Mouse (Mus musculus): ENCODE measurements at regions not wholly inside any gene's neighbourhood (a gene's known extent, or its start where the extent isn't known, plus 50 kb on each side); places are given as distances from the start of the nearest gene placed in this dataset.
"Not testable (repeated sequence)": the region's sequence is repeated elsewhere in the genome, so short reads cannot be mapped to it uniquely, and the experiment has no call there.

- DNase-seq (ENCODE audit: low read depth, low spot score), result not testable (repeated sequence)
Measured at GRCm38 (mm10) chr17:10150403-10150689, 169.3 kb downstream of the Qk start.

- DNase-seq (ENCODE audit: low read depth, low spot score), result no peak
Measured at GRCm38 (mm10) chr17:10149682-10150402, 169.8 kb downstream of the Qk start.

- DNase-seq (ENCODE audit: low read depth, low spot score), result no peak
Measured at GRCm38 (mm10) chr17:10147106-10147505, 172.5 kb downstream of the Qk start.

DNA sequence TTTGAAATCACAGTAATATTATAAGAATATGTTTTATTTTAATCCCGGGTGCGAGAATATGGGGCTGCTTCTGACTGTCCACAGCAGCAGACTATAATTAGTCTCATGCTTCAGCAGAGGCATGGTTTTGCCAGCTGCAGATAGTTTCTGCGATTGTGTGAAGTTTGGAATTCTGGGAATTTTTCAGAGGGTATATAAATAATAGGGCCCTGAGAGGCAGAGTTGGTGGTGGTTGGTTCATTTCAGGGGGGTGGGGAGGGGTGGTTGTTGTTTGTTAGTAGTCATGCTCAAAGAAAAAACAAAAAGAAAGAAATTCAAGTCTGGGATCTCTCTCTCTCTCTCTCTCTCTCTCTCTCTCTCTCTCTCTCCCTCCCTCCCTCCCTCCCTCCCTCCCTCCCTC is 173.1 kb downstream of the Qk start:
- no peak for DNase-seq (ENCODE audit: low read depth, low spot score)

DNA sequence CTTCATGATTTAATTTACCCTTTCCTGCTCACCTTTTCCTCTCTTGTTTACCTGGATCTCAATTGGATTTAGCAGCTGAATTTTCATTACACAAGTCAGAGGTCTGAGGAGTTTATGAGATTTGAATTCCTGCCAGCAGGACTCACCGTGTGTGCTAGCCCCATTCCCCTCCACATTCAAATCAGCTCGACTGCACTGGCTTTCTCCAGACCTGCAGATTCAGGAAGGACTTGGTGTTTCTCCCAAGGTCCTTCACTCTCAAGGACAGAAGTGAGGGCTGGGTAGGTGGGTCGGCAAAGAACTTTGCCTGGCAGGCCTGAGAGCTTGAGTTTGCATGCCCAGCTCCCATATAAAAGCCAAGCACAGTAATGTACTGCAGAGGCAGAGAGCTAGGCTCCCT is 180.8 kb downstream of the Qk start:
- no peak for DNase-seq (ENCODE audit: low read depth, low spot score)

- no peak for DNase-seq (ENCODE audit: low read depth, low spot score)
Measured at GRCm38 (mm10) chr17:10138374-10138773, 181.3 kb downstream of the Qk start.

DNA sequence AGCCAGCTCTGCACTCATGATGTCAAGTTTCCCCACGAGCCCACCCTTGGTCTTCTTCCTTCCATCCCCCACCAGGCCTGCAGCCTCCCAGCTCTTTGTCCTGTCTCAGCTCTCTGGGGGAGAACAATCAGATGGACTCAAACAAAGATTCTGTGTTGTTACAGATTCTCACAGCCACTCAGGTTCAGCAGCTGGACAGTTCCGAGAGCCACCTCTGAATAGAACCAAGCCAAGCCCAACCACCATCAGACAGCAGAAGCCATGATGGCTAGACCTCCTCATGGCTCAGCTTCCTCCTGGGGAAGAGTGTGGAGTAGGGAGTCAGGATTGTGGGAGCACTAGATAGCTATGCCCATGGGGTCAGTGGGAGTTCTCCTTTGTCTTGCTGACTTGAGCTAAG is 184.5 kb downstream of the Qk start:
- DNase-seq (ENCODE audit: low read depth, low spot score), result no peak

GRCm38 (mm10) chr17:10128591-10128990 is 191.1 kb downstream of the Qk start:
- no peak for DNase-seq (ENCODE audit: low read depth, low spot score)

DNA sequence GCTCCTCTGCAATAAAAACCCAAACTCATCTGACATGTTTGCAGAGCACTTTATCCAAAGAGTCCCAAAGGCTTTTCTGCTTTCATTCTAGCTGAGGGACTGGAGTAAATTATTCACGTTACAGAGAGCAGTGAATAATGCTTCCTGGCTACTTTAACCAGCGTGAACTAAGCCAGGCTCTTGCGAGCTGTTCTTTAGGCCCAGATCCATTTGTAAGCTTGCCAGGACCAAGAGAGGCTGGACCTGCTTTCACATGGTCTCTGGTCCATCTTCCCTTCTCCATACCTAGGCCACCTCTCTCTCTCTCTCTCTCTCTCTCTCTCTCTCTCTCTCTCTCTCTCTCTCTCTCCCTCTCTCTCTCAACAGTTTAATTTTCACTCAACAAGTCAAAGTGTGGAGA is 197.2 kb downstream of the Qk start:
- no peak for DNase-seq (ENCODE audit: low read depth, low spot score)

- no peak for DNase-seq (ENCODE audit: low read depth, low spot score)
Measured at GRCm38 (mm10) chr17:10112118-10112517, 207.5 kb downstream of the Qk start.

DNA sequence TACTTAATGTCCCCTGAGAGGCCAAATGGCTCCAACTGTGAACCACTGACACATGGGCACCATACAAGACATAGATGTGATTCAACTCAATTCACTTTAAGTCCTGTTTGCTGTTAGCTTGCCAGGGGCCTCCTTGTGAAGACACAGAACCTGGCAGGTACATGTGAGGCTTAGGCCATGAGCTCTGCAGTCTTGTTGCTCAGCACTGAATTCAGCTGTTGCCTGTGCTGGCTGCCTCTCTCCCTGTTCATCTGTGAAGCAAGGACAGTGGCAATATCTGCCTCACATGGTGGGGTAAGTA is 209.3 kb downstream of the Qk start:
- no peak for DNase-seq (ENCODE audit: low read depth, low spot score)

DNA sequence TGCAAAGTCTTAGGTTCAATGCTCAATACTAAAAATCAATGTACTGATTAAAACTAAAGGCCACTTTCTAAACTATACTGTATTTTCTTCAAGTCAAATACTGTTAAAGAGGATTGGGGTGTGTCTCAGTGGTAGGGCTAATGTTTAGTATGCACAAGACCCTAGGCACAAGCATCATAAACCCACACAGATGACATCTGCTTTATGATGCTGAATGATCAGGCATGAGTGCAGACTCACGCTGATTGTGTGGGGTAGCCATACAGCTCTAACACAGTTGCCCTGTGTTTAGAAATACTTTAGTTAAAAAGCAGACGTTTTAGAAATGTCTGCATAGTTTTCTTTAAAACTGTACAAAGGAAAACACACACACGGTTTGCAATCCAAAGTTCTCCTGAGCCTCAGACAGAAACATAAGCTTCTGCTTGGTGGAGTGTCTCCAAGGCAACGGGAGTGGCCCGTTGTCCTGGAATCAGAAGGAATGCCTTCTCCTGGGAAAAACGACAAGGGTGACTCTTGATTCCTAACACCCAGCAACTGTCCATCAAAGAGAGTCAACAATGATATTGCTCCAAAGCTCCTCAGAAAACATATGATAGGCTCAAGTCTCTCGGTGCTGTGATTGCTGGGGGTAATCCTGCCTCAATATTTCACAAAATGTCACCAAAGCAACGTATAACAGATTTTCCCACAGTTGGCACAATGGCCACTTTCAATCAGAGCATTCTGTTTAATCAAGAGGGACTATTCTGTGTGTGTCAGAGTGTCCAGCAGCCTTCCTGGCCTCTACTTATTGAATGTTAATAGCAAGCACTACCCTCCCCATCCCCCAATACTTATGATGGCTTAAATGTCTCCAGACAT is 209.9 kb downstream of the Qk start:
- DNase-seq (ENCODE audit: low read depth, low spot score), result no peak

GRCm38 (mm10) chr17:10105299-10105698 is 214.4 kb downstream of the Qk start:
- DNase-seq (ENCODE audit: low read depth, low spot score), result no peak

DNA sequence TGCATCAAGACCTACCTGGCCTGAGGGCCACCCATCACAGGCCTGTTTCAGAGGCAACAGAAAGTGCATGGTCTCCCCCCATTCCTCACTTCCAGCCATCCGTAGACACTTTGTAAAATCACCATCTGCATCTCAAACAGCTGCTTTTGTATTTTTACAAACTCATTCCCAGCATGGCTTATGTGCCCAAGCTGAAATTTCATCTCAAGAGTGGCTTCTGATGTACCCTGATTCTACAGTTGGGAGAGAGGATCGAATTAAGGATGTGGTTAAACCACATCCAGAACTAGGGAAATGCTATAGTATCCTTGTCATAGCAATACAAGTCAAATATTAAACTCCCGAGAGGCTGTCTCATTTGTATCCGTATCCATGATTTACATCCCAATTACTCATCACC is 221.5 kb downstream of the Qk start:
- no peak for DNase-seq (ENCODE audit: low read depth, low spot score)

- no peak for DNase-seq (ENCODE audit: low read depth, low spot score)
Measured at GRCm38 (mm10) chr17:10097691-10098090, 222.0 kb downstream of the Qk start.

GRCm38 (mm10) chr17:10095841-10096301 is 223.8 kb downstream of the Qk start:
- DNase-seq (ENCODE audit: low read depth, low spot score), result no peak

GRCm38 (mm10) chr17:10094108-10094521 is 225.5 kb downstream of the Qk start:
- no peak for DNase-seq (ENCODE audit: low read depth, low spot score)

- no peak for DNase-seq (ENCODE audit: low read depth, low spot score)
Measured at GRCm38 (mm10) chr17:10093437-10094107, 226.1 kb downstream of the Qk start.

DNA sequence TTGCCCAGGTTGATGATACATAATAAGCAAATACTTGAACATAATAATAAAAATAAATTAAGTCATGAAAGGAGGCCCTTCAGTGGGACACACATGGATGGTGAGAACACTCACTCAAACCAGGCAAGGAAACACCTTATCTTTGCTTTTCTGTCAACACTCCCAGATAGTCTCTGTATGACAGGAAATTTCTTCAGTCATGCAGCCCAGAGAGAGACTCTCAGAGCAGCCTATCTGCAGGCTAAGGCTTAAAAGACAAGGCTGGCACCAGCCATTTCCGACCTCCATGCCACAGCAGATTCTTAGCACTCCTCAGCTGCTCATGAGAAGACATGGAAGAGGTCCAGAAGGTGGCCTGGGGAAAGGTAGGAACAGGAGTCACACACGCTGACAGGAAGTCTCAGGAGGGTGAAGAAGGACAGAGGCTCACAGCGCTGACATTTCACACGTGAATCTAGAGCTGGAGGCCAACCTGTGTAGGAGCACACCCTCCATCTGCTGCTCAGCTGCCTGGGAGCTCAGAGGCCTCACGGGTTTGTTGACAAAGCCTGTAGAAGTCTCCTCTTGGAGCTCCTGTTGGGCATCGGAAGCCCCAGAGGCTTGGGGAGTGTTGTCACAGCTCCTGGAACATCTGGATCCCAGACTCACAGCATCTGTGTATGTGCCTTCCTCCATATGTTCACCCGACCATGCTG is 232.3 kb downstream of the Qk start:
- no peak for DNase-seq (ENCODE audit: low read depth, low spot score)

DNA sequence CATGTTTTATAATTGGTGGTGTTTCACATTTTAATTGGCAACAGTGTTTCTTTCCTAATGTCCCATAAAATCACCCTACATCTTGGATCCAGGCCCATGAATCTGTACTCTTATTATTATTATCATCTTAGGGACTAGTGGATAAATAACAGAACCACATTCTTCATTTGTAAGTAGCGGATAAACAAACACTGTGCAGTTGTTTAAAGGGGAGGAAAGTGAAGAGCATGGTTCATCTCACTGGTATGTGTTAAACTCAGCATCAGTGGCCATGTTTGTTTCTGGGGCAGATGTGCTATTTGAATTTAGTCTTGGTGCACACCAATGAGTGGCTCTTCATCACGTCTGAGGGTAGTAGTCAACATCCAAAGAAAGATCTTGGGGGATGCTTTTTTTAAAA is 233.1 kb downstream of the Qk start:
- DNase-seq (ENCODE audit: low read depth, low spot score), result no peak

DNA sequence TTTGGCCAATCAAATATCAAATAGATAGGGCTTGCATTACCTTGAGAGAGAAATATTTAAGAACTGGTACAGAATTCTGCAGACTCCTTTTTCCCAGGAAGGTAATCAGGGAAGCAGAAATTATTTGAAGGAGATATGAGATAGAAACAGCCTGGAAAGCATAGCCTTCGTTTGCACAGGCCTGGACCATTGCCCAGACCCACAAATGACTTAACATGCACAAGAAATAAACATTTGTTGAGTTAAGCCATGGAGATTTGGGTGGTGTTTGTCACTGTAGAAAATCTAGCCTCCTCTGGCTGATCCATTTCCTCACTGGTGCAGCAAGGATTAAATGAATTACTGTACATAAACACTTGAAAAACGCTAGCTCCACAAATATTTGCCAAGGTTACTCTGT is 233.5 kb downstream of the Qk start:
- DNase-seq (ENCODE audit: low read depth, low spot score), result no peak

- no peak for DNase-seq (ENCODE audit: low read depth, low spot score)
Measured at GRCm38 (mm10) chr17:10081721-10082120, 237.9 kb downstream of the Qk start.

All from retina, postnatal 7 days (tissue).